In the genomic region with DNA sequence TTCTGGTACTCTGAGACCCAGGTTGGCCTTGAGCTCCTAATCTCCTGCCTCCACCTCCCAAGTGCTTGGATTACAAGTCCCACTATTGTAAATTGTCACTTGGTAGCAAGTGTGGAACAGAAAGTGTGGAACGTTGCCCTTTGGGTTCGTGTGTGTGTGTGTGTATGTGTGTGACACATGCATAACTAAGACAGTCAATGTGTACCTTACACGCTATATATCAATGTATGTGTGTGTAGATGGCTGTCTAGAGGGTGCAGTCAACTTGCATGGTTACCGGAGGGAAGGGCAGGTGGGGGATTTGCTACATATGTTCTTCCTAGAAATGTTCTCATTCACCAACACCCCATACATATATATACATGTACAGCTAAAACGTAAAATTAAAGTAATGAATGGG, we compare ENCODE assay signal across 8 mouse cellular contexts. TPM values are rescaled to one million over a fixed set of nuclear protein-coding genes. Genes with fewer than 3 reads are reported as not detected.
A peak's percentile ranks its signal among the peaks of the same experiment; 100 is the strongest.
DNase-seq lines count a peak whose midpoint lies in the region; ATAC-seq and TF ChIP-seq lines count a peak whose summit lies in the region.

No protein-coding gene starts in this region.

- no peak for DNase-seq in layer of hippocampus, adult 2 months (ENCODE audit: low spot score in 2 of 2)
- DNase-seq in layer of hippocampus, postnatal 14 days (ENCODE audit: low spot score in 2 of 2) = no peak
- DNase-seq in forebrain, embryonic 10.5 days (ENCODE audit: extremely low spot score, low spot score) = no peak
- DNase-seq in frontal cortex, postnatal 36 days (ENCODE audit: low spot score in 2 of 2) = no peak
- no peak for DNase-seq in cerebellum, adult 9-11 months
- DNase-seq in cerebellum, postnatal 14 days = no peak

- no peak for TF ChIP-seq CTCF in layer of hippocampus, adult 2 months (conservative IDR thresholded peaks at IDR 0.05)

- H3K36me3 ChIP-seq in forebrain, embryonic 10.5 days (replicated peaks) = peaks cover 22% of the 10 kb centered on the region
- no peaks in the 10 kb centered on the region for H3K36me3 ChIP-seq in intestine, embryonic 16.5 days (ENCODE audit: control insufficient read depth, insufficient read depth, low read length)
- H3K36me3 ChIP-seq in neural tube, embryonic 12.5 days = 0 out of 2 replicates have a peak, but pooled peaks cover 2% of the 10 kb centered on the region

- H3K27me3 ChIP-seq in forebrain, embryonic 10.5 days (ENCODE audit: poor library complexity, severe bottlenecking) = no peaks in the 10 kb centered on the region
- H3K27me3 ChIP-seq in intestine, embryonic 16.5 days (replicated peaks; ENCODE audit: control insufficient read depth, insufficient read depth, low read length) = no peaks in the 10 kb centered on the region
- no peaks in the 10 kb centered on the region for H3K27me3 ChIP-seq in neural tube, embryonic 12.5 days (replicated peaks)

- peak; percentile 21; the same call in 1 of the 2 replicates for ATAC-seq in intestine, embryonic 16.5 days
- ATAC-seq in neural tube, embryonic 12.5 days (ENCODE audit: low FRiP score, low read depth) = peak; percentile 64

- H3K4me3 ChIP-seq in layer of hippocampus, adult 2 months = peak overlapping the region; percentile 92
- peak overlapping the region; percentile 78 for H3K4me3 ChIP-seq in forebrain, embryonic 10.5 days
- H3K4me3 ChIP-seq in intestine, embryonic 16.5 days (ENCODE audit: low read length) = peak overlapping the region; percentile 75
- peak overlapping the region; percentile 62 for H3K4me3 ChIP-seq in neural tube, embryonic 12.5 days

- WGBS in forebrain, embryonic 10.5 days = 74% methylated on average over 5 of the region's 5 CpGs
- WGBS in intestine, embryonic 16.5 days = 68% methylated on average over 5 of the region's 5 CpGs
- 73% methylated on average over 5 of the region's 5 CpGs for WGBS in neural tube, embryonic 12.5 days

- peak overlapping the region; percentile 83; the same call in 1 of the 2 replicates for H3K9ac ChIP-seq in intestine, embryonic 16.5 days (ENCODE audit: low read depth, low read length)
- peak overlapping the region; percentile 83; the same call in 1 of the 2 replicates for H3K9ac ChIP-seq in neural tube, embryonic 12.5 days

- peak overlapping the region; percentile 95 for H3K4me2 ChIP-seq in intestine, embryonic 16.5 days (ENCODE audit: low read depth, low read length)
- peak overlapping the region; percentile 82 for H3K4me2 ChIP-seq in neural tube, embryonic 12.5 days (replicated peaks)

- H3K4me1 ChIP-seq in forebrain, embryonic 10.5 days = peaks cover 29% of the 10 kb centered on the region
- H3K4me1 ChIP-seq in intestine, embryonic 16.5 days (ENCODE audit: control insufficient read depth, insufficient read depth, low read length) = peaks cover 9% of the 10 kb centered on the region; the same call in 1 of the 2 replicates
- H3K4me1 ChIP-seq in neural tube, embryonic 12.5 days = peaks cover 10% of the 10 kb centered on the region

- peaks cover 13% of the 10 kb centered on the region for H3K9me3 ChIP-seq in forebrain, embryonic 10.5 days
- H3K9me3 ChIP-seq in intestine, embryonic 16.5 days (ENCODE audit: control insufficient read depth, low read length) = 0 out of 2 replicates have a peak, but pooled peaks cover 4% of the 10 kb centered on the region
- peaks cover 10% of the 10 kb centered on the region; the same call in 1 of the 2 replicates for H3K9me3 ChIP-seq in neural tube, embryonic 12.5 days

- H3K27ac ChIP-seq in layer of hippocampus, adult 2 months = peak overlapping the region; percentile 96; the same call in 1 of the 2 replicates
- peak overlapping the region; percentile 93 for H3K27ac ChIP-seq in forebrain, embryonic 10.5 days
- no peak overlapping the region for H3K27ac ChIP-seq in intestine, embryonic 16.5 days (ENCODE audit: low read length)
- H3K27ac ChIP-seq in neural tube, embryonic 12.5 days = no peak overlapping the region

RNA-seq across cellular contexts. Expression of a gene that starts 0.4 kb away (rescaled TPM):
- 10 to 100 TPM; 15.0 to 16.8 TPM for total RNA-seq in layer of hippocampus, adult 2 months (2021)
- total RNA-seq in layer of hippocampus, postnatal 14 days (2021) = 10 to 100 TPM; 19.6 to 24.3 TPM
- polyA plus RNA-seq in forebrain, embryonic 10.5 days (2016; fragmentation: Nextera tagmentation; extraction: Ambion mirVana) = 6.6 and 7.1 TPM in 2 replicates
- 1.7 and 2.3 TPM in 2 replicates for polyA plus RNA-seq in intestine, embryonic 16.5 days (2015; fragmentation: Nextera tagmentation; extraction: Ambion mirVana)
- polyA plus RNA-seq in neural tube, embryonic 12.5 days (2016; fragmentation: Nextera tagmentation; extraction: Ambion mirVana) = 8.4 and 9.4 TPM in 2 replicates

RNA-seq across cellular contexts. Expression of a gene that starts 12.2 kb away (rescaled TPM):
- under 1 TPM; 0.32 to 0.69 TPM for total RNA-seq in layer of hippocampus, adult 2 months (2021)
- under 1 TPM; 0.21 to 0.31 TPM for total RNA-seq in layer of hippocampus, postnatal 14 days (2021)
- polyA plus RNA-seq in forebrain, embryonic 10.5 days (2016; fragmentation: Nextera tagmentation; extraction: Ambion mirVana) = 0.05 and 0.11 TPM in 2 replicates
- 17.1 and 22.7 TPM in 2 replicates for polyA plus RNA-seq in intestine, embryonic 16.5 days (2015; fragmentation: Nextera tagmentation; extraction: Ambion mirVana)
- 0.10 and 0.25 TPM in 2 replicates for polyA plus RNA-seq in neural tube, embryonic 12.5 days (2016; fragmentation: Nextera tagmentation; extraction: Ambion mirVana)

RNA-seq across cellular contexts. Expression of a gene that starts 51.8 kb away (rescaled TPM):
- 10 to 100 TPM; 35.3 to 35.4 TPM for total RNA-seq in layer of hippocampus, adult 2 months (2021)
- 10 to 100 TPM; 35.2 to 37.0 TPM for total RNA-seq in layer of hippocampus, postnatal 14 days (2021)
- 129 and 135 TPM in 2 replicates for polyA plus RNA-seq in forebrain, embryonic 10.5 days (2016; fragmentation: Nextera tagmentation; extraction: Ambion mirVana)
- polyA plus RNA-seq in intestine, embryonic 16.5 days (2015; fragmentation: Nextera tagmentation; extraction: Ambion mirVana) = 123 and 136 TPM in 2 replicates
- 100 and 101 TPM in 2 replicates for polyA plus RNA-seq in neural tube, embryonic 12.5 days (2016; fragmentation: Nextera tagmentation; extraction: Ambion mirVana)

Comparison
In these comparisons a context has a peak if more than half of its experiments do, and no peak if none do; other contexts are left out.
1. H3K27ac ChIP-seq: peak in layer of hippocampus, adult 2 months (single experiment) and forebrain, embryonic 10.5 days (single experiment); none in intestine, embryonic 16.5 days (single experiment) and neural tube, embryonic 12.5 days (single experiment).
2. RNA of a gene that starts 12.2 kb away (polyA plus RNA-seq): 17.1 to 22.7 TPM in intestine, embryonic 16.5 days; 0.10 to 0.25 TPM in neural tube, embryonic 12.5 days and 0.05 to 0.11 TPM in forebrain, embryonic 10.5 days; every median in the first group is over 10 times any median in the second.
3. Peak in every context shown above with its lines, with median percentiles within 50 percentile points of each other: H3K4me3 ChIP-seq.